Mouse (Mus musculus): Measurements from ENCODE around the gene Kcnh3. TPM values are rescaled to one million over a fixed set of nuclear protein-coding genes. Genes with fewer than 3 reads are reported as not detected.

The Kcnh3 gene
- total RNA-seq, 2 experiments from 2014 or later, result not detected

- ATAC-seq (replicated peaks; ENCODE audit: low FRiP score, poor library complexity, severe bottlenecking), result no peak
Observed at GRCm38 (mm10) chr15:99276095-99276494, 51.4 kb downstream of the Kcnh3 start.

GRCm38 (mm10) chr15:99278271-99278670 lies 53.6 kb downstream of the Kcnh3 start:
- ATAC-seq (replicated peaks; ENCODE audit: low FRiP score, poor library complexity, severe bottlenecking), result no peak

- no peak for ATAC-seq (replicated peaks; ENCODE audit: low FRiP score, poor library complexity, severe bottlenecking)
Observed at GRCm38 (mm10) chr15:99283456-99283855, 58.8 kb downstream of the Kcnh3 start.

DNA sequence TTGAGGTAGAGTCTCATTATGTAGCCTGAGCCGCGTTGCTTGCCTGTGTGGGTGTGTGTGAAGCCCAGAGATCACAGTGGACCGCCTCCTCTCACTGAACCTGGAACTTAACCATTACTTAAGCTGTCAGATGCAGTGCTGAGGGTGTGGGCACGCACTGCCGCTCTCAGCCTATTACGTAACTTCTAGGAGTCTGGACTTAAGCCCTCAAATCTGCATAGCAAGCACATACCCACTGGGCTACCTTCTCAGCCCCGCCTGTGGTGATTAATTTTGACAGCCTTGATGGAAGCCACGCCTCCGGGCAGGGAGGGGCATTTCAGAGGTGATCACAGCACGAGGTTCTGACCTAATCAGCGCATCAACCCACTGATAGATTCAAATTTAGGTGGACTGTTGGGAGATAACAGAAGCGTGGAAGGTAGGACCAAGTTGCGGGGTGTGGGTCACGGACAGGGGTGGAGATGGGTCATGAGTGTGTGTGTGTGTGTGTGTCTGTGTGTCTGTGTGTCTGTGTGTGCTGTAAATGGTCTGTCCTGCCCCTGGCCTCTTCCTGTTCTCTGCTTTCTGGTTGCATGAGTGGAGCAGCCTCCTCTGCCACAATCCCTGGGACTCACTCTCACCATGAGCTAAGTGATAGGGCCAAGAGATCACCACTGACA lies 60.0 kb downstream of the Kcnh3 start:
- ATAC-seq (replicated peaks; ENCODE audit: low FRiP score, poor library complexity, severe bottlenecking), result 0 out of 2 replicates have a peak, but pooled peaks have one; percentile 37

DNA sequence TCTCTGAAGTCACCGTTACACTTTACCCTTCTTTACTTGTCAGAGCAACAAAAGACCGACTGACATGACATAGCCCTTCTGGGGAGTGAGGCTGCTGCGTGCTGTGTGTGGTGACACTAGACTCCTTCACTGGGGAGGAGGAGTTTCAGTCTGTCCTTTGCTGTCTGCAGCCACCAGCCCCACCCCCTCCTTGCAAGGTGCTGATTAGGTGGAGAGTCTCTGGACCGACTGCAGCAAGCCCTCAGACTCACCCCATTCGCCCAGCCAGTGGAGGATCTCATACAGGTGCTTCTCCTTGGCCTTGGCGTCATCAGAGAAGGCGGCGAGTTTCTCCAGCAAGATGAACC lies 60.5 kb downstream of the Kcnh3 start:
- no peak for ATAC-seq (replicated peaks; ENCODE audit: low FRiP score, poor library complexity, severe bottlenecking)

- ATAC-seq (replicated peaks; ENCODE audit: low FRiP score, poor library complexity, severe bottlenecking), result no peak
Observed at GRCm38 (mm10) chr15:99290586-99290985, 65.9 kb downstream of the Kcnh3 start.

Other genes with a start within 250 kb of the Kcnh3 start
- 73.8 and 96.1 TPM in 2 replicates for gene Tuba1c, start 195.0 kb upstream of the Kcnh3 start, total RNA-seq (2015; ENCODE audit: low replicate concordance)
- 36.4 and 46.4 TPM in 2 replicates for gene Tuba1c, start 195.0 kb upstream of the Kcnh3 start, total RNA-seq (2017; ENCODE audit: low replicate concordance)
- not detected in 2 replicates for gene Prph, start 169.7 kb upstream of the Kcnh3 start, total RNA-seq (2015; ENCODE audit: low replicate concordance)
- gene Prph, start 169.7 kb upstream of the Kcnh3 start, total RNA-seq (2017; ENCODE audit: low replicate concordance), result not detected in 2 replicates
- 11.9 and 21.7 TPM in 2 replicates for gene Troap, start 150.3 kb upstream of the Kcnh3 start, total RNA-seq (2015; ENCODE audit: low replicate concordance)
- gene Troap, start 150.3 kb upstream of the Kcnh3 start, total RNA-seq (2017; ENCODE audit: low replicate concordance), result 20.4 and 28.1 TPM in 2 replicates
- not detected in 2 replicates for gene C1ql4, start 137.0 kb upstream of the Kcnh3 start, total RNA-seq (2015; ENCODE audit: low replicate concordance)
- gene C1ql4, start 137.0 kb upstream of the Kcnh3 start, total RNA-seq (2017; ENCODE audit: low replicate concordance), result not detected in 2 replicates
- gene Dnajc22, start 131.7 kb upstream of the Kcnh3 start, total RNA-seq (2015; ENCODE audit: low replicate concordance), result not detected in 2 replicates
- not detected in 2 replicates for gene Dnajc22, start 131.7 kb upstream of the Kcnh3 start, total RNA-seq (2017; ENCODE audit: low replicate concordance)
- gene Spats2, start 98.9 kb upstream of the Kcnh3 start, total RNA-seq (2015; ENCODE audit: low replicate concordance), result not detected in 2 replicates
- gene Spats2, start 98.9 kb upstream of the Kcnh3 start, total RNA-seq (2017; ENCODE audit: low replicate concordance), result 2.6 TPM in 1 of 2 replicates, not detected in the other
- gene Mcrs1, start 27.1 kb downstream of the Kcnh3 start, total RNA-seq (2015; ENCODE audit: low replicate concordance), result 13.8 and 14.2 TPM in 2 replicates
- 12.5 and 20.0 TPM in 2 replicates for gene Mcrs1, start 27.1 kb downstream of the Kcnh3 start, total RNA-seq (2017; ENCODE audit: low replicate concordance)
- 2.3 TPM in 1 of 2 replicates, not detected in the other for gene Prpf40b, start 70.2 kb downstream of the Kcnh3 start, total RNA-seq (2015; ENCODE audit: low replicate concordance)
- gene Prpf40b, start 70.2 kb downstream of the Kcnh3 start, total RNA-seq (2017; ENCODE audit: low replicate concordance), result 1.4 and 2.0 TPM in 2 replicates
- 0.63 TPM in 1 of 2 replicates, not detected in the other for gene Fam186b, start 71.0 kb downstream of the Kcnh3 start, total RNA-seq (2015; ENCODE audit: low replicate concordance)
- gene Fam186b, start 71.0 kb downstream of the Kcnh3 start, total RNA-seq (2017; ENCODE audit: low replicate concordance), result not detected in 2 replicates
- 1.2 and 3.6 TPM in 2 replicates for gene Fmnl3, start 145.6 kb downstream of the Kcnh3 start, total RNA-seq (2015; ENCODE audit: low replicate concordance)
- gene Fmnl3, start 145.6 kb downstream of the Kcnh3 start, total RNA-seq (2017; ENCODE audit: low replicate concordance), result 3.7 and 4.5 TPM in 2 replicates
- gene Tmbim6, start 168.0 kb downstream of the Kcnh3 start, total RNA-seq (2015; ENCODE audit: low replicate concordance), result 275 and 339 TPM in 2 replicates
- gene Tmbim6, start 168.0 kb downstream of the Kcnh3 start, total RNA-seq (2017; ENCODE audit: low replicate concordance), result 204 and 239 TPM in 2 replicates
- 1.5 TPM in 1 of 2 replicates, not detected in the other for gene Nckap5l, start 232.9 kb downstream of the Kcnh3 start, total RNA-seq (2015; ENCODE audit: low replicate concordance)
- not detected in 2 replicates for gene Nckap5l, start 232.9 kb downstream of the Kcnh3 start, total RNA-seq (2017; ENCODE audit: low replicate concordance)
- gene Bcdin3d, start 249.9 kb downstream of the Kcnh3 start, total RNA-seq (2015; ENCODE audit: low replicate concordance), result not detected in 2 replicates
- 0.98 and 2.1 TPM in 2 replicates for gene Bcdin3d, start 249.9 kb downstream of the Kcnh3 start, total RNA-seq (2017; ENCODE audit: low replicate concordance)